Mouse (Mus musculus) CH12.LX (cell line): ENCODE measurements at regions not wholly inside any gene's neighbourhood (a gene's known extent, or its start where the extent isn't known, plus 50 kb on each side); places are given as distances from the start of the nearest gene placed in this dataset.

ENCODE experiments used
- DNase-seq: peaks from one replicate; pipeline ENCODE4 v3.0.0-alpha.2; 2013; ENCODE audit errors: extremely low read depth
- H3K27ac ChIP-seq: 2 replicates; pipeline ENCODE4 v1.5.1; 2012; ENCODE audit warnings: low read depth, mild to moderate bottlenecking, control low read depth, moderate library complexity; ENCODE audit not compliant: insufficient read depth
- H3K27me3 ChIP-seq: replicated peaks from 2 replicates; pipeline ENCODE3; 2012; ENCODE audit warnings: inconsistent platforms
- H3K36me3 ChIP-seq, 2 experiments: replicated peaks in 1 of 2; 2 replicates each; pipeline versions ENCODE3 to v1.6.1; 2012; ENCODE audit warnings: inconsistent platforms in 1 of 2, low read length in 1 of 2, mild to moderate bottlenecking in 1 of 2, mixed read lengths in 1 of 2, moderate library complexity in 1 of 2; ENCODE audit not compliant: control insufficient read depth in 1 of 2, insufficient read depth in 1 of 2
- H3K4me1 ChIP-seq, 2 experiments: 2 replicates each; pipeline ENCODE4 v1.6.1; 2012; ENCODE audit warnings: inconsistent platforms in 1 of 2, moderate library complexity in 1 of 2; ENCODE audit not compliant: insufficient read depth in 2 of 2, control insufficient read depth in 1 of 2
- H3K4me2 ChIP-seq: 2 replicates; pipeline ENCODE4 v1.6.1; 2012; ENCODE audit warnings: low read depth, mild to moderate bottlenecking, control low read depth; ENCODE audit not compliant: poor library complexity, insufficient read depth, severe bottlenecking
- H3K4me3 ChIP-seq, 3 experiments: fragments of 150-350 bp in 1 of 3; sonication (generic) in 1 of 3; replicated peaks in 1 of 3; 2 replicates each; pipeline versions ENCODE3 to v1.5.1; 2011 to 2012; ENCODE audit warnings: low read depth in 2 of 3, low read length in 2 of 3, mild to moderate bottlenecking in 2 of 3, moderate library complexity in 2 of 3, control low read depth in 1 of 3, improper control_type of control experiment in 1 of 3, inconsistent platforms in 1 of 3, mixed read lengths in 1 of 3; ENCODE audit not compliant: poor library complexity in 1 of 3
- H3K79me2 ChIP-seq: replicated peaks from 2 replicates; pipeline ENCODE4 v1.6.1; 2012; ENCODE audit warnings: mild to moderate bottlenecking, moderate library complexity; ENCODE audit not compliant: control insufficient read depth, poor library complexity, insufficient read depth, severe bottlenecking; ENCODE audit errors: extremely low read depth
- H3K9ac ChIP-seq: 2 replicates; pipeline ENCODE4 v1.6.1; 2012; ENCODE audit warnings: low read depth, mild to moderate bottlenecking, control low read depth, moderate library complexity; ENCODE audit not compliant: insufficient read depth
- H3K9me3 ChIP-seq: replicated peaks from 2 replicates; pipeline ENCODE3; 2012; ENCODE audit warnings: low read length, inconsistent platforms, mixed read lengths
- BHLHE40 ChIP-seq: IDR thresholded peaks from 2 replicates; pipeline ENCODE4 v1.6.1; 2011; ENCODE audit warnings: mild to moderate bottlenecking, low read depth, low read length, improper control_type of control experiment
- EP300 ChIP-seq: IDR thresholded peaks from 2 replicates; pipeline ENCODE4 v1.6.1; 2011; ENCODE audit warnings: low read length, improper control_type of control experiment
- GABPA ChIP-seq: IDR thresholded peaks from 2 replicates; pipeline ENCODE4 v1.6.1; 2012; ENCODE audit warnings: low read depth, low read length, improper control_type of control experiment, inconsistent platforms; ENCODE audit not compliant: insufficient replicate concordance
- JUND ChIP-seq: conservative IDR thresholded peaks from 2 replicates; pipeline ENCODE4 v1.6.1; 2011; ENCODE audit warnings: low read depth, low read length, improper control_type of control experiment
- MEF2A ChIP-seq: IDR thresholded peaks from 2 replicates; pipeline ENCODE4 v1.6.1; 2014; ENCODE audit warnings: low read depth, mild to moderate bottlenecking, inconsistent platforms, low read length, improper control_type of control experiment, borderline replicate concordance
- POLR2AphosphoS2 ChIP-seq: IDR thresholded peaks from 2 replicates; pipeline ENCODE4 v1.6.1; 2011; ENCODE audit warnings: low read depth, low read length, improper control_type of control experiment
- RCOR1 ChIP-seq: conservative IDR thresholded peaks from 2 replicates; pipeline ENCODE4 v1.6.1; 2012; ENCODE audit warnings: low read depth, mild to moderate bottlenecking, inconsistent platforms, low read length, improper control_type of control experiment
- TCF12 ChIP-seq: IDR thresholded peaks from 2 replicates; pipeline ENCODE4 v1.6.1; 2014; ENCODE audit warnings: low read depth, mild to moderate bottlenecking, inconsistent platforms, low read length, improper control_type of control experiment
- USF1 ChIP-seq: IDR thresholded peaks from 2 replicates; pipeline ENCODE4 v1.6.1; 2014; ENCODE audit warnings: low read depth, mild to moderate bottlenecking, inconsistent platforms, low read length, improper control_type of control experiment
- USF2 ChIP-seq: conservative IDR thresholded peaks from 2 replicates; pipeline ENCODE4 v1.6.1; 2011; ENCODE audit warnings: low read depth, low read length, improper control_type of control experiment
- ZC3H11A ChIP-seq: IDR thresholded peaks from 2 replicates; pipeline ENCODE4 v1.6.1; 2012; ENCODE audit warnings: low read depth, mild to moderate bottlenecking, inconsistent platforms, low read length, improper control_type of control experiment
- ZNF384 ChIP-seq: IDR thresholded peaks from 2 replicates; pipeline ENCODE4 v1.6.1; 2012; ENCODE audit warnings: low read depth, low read length, improper control_type of control experiment, inconsistent platforms
- dilution Hi-C: fragments of 300-500 bp; cut with MboI; formaldehyde crosslinking; loops from 2 replicates; pipeline ENCODE4 v1.14.3; 2020; ENCODE audit warnings: low sequenced_read_pairs; ENCODE audit not compliant: extremely low pct_unique_long_range_greater_than_20kb, extremely low pct_ligation_motif_present
- in situ Hi-C: fragments of 300-500 bp; cut with MboI; formaldehyde crosslinking; loops from 3 replicates; pipeline ENCODE4 v1.14.3; 2019; ENCODE audit warnings: low sequenced_read_pairs, low pct_ligation_motif_present, low pct_unique_long_range_greater_than_20kb, mixed read lengths

- H3K4me2 ChIP-seq = no peak overlapping the region
- no peak overlapping the region for H3K9ac ChIP-seq
- no peaks in the 10 kb centered on the region for H3K79me2 ChIP-seq
- no peaks in the 10 kb centered on the region for H3K9me3 ChIP-seq
- dilution Hi-C loops = no loop called here
- H3K4me1 ChIP-seq = peaks cover 8 to 14% of the 10 kb centered on the region in 2 experiments
- no peak overlapping the region for H3K4me3 ChIP-seq
- no peaks in the 10 kb centered on the region for H3K36me3 ChIP-seq
- H3K27me3 ChIP-seq = no peaks in the 10 kb centered on the region
- in situ Hi-C loops = loop anchor here (10.0 kb wide), 1 partner anchor 903 kb away; no protein-coding TSS in a partner anchor
- no peak for DNase-seq
- no peak for TF ChIP-seq RCOR1
- TF ChIP-seq GABPA = no peak
- TF ChIP-seq ZC3H11A = no peak
- no peak for TF ChIP-seq POLR2AphosphoS2
- no peak for TF ChIP-seq TCF12
- no peak for TF ChIP-seq USF2
- TF ChIP-seq BHLHE40 = no peak
- no peak for TF ChIP-seq MEF2A
- H3K27ac ChIP-seq = no peak overlapping the region
Observed at GRCm38 (mm10) chr16:93458011-93458585, 145.8 kb downstream of the Setd4 start.

DNA sequence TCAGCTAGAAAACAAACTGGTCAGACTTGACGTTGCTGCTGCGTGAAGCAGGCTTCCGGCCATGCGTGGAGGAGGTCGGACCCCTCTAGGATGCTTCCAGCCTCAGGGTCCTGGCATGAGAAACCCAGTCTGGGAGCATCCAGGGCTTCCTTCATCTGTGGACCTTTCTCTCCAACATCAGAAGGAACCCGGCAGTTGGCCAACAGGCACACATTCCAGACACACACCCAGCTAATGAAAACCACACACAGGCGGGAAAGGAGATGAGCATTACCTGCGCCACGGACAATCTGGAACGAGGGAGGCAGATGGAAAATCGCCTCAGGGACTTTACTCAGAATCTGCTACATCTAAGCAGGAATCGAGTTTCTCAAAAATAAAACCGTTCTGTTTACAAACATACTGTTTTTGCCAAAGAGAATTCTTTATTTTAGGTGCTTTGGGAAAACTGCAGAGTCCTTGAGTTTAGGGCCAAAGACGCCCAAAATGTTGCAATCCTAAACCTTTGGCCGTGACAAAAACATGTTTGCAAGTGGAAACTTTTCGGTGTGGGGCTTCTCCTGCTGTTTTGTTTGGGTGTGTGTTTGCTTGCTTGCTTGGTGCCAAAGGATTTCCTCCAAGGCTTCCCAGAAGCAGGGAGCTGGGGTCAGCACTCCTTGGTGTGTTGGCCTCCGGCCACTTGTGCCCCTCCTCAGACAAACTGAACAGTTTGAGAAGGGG is 147.0 kb downstream of the Setd4 start:
- no peaks in the 10 kb centered on the region for H3K79me2 ChIP-seq
- no peaks in the 10 kb centered on the region for H3K27me3 ChIP-seq
- TF ChIP-seq ZNF384 (no peak), JUND (no peak), EP300 (no peak), USF1 (no peak)
- dilution Hi-C loops (no loop called here), in situ Hi-C loops (loop anchor here (10.0 kb wide), 1 partner anchor 902 kb away; no protein-coding TSS in a partner anchor)
- DNase-seq = no peak
- no peak overlapping the region for H3K9ac ChIP-seq
- H3K4me2 ChIP-seq = no peak overlapping the region
- H3K4me3 ChIP-seq = no peak overlapping the region
- no peaks in the 10 kb centered on the region for H3K9me3 ChIP-seq
- no peak overlapping the region for H3K27ac ChIP-seq
- no peaks in the 10 kb centered on the region for H3K36me3 ChIP-seq
- peaks cover 7 to 14% of the 10 kb centered on the region in 2 experiments for H3K4me1 ChIP-seq
